Mouse (Mus musculus) left cerebral cortex, postnatal 10 days (tissue): ENCODE data around the gene Limk1. TPM values are rescaled to one million over a fixed set of nuclear protein-coding genes. Genes with fewer than 3 reads are reported as not detected.

ENCODE experiments used
- DNase-seq, 2 experiments: peaks; one replicate each; pipeline ENCODE4 v3.0.0; 2021 to 2022; ENCODE audit warnings: low spot score in 2 of 2, mixed read lengths in 1 of 2; ENCODE audit errors: extremely low spot score in 1 of 2
- intact Hi-C: fragments of 180-260 bp; cut with DNase I; formaldehyde crosslinking; loops from one replicate; pipeline ENCODE4 v1.15.1; 2025
- total RNA-seq, 2 experiments: library from RNA; stranded (reverse); gene quantifications; 2 replicates each; pipeline ENCODE4 v1.2.3; 2021

The Limk1 gene
- 10 to 100 TPM; 60.8 to 62.0 TPM for total RNA-seq

DNA sequence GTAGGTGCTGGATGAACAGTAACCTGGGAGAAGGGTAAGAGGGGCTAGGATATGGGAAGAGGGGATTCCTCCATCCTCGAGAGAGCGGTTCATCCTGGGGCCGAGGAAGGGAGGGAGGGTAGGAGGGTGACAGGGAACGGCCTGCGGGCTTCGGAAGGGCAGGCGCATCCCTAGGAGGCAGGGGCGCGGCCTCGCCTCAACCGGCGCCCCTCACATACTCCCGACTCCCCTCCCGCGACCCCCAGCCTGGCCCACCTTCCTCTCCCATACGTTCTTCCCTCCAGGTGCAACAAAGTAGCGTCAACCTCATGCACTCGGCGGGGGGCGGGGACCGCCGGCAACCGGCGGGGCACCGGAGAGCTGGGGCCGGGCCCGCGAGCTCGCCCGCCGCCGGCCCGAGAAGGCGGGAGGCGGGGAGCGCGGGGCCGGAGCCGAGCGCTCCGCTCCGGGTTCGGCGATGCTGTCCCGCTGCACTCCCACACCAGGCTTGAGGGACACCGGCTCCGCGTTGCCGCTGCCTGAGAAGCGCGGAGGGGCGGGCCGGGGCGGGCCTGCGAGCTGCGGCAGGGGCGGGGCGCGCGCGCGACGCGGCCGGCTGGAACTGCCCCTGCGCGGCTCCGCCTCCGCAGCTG, at the start of gene Limk1:
Gene Limk1, minus strand, starts transcription at position 513 of the 632 bp plus-strand sequence.
- intact Hi-C loops, result no loop called here
- DNase-seq, result no peak

DNA sequence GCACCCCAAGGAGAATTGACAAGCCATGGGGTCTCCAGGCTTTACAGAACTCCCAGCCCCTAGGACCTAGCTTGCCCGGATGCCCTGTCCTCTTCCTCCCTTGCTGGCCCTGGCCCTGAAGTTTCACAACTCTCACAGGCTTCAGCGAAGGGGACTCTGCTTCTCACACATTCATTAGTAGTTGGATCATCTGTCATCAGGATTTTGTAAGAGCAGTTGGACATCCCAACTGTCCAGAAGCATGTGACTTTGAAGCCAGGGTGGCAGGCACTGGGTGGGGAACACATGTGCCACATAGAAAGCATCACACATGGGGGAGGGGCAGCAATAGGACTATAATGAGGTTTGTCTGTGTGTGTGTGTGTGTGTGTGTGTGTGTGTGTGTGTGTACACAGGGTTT, 46.5 kb upstream of the Limk1 start:
- intact Hi-C loops, result no loop called here
- DNase-seq, result no peak

- DNase-seq, result no peak
- intact Hi-C loops, result no loop called here
These were observed 45.7 kb upstream of the Limk1 start for GRCm38 (mm10) chr5:134734072-134734471.

DNA sequence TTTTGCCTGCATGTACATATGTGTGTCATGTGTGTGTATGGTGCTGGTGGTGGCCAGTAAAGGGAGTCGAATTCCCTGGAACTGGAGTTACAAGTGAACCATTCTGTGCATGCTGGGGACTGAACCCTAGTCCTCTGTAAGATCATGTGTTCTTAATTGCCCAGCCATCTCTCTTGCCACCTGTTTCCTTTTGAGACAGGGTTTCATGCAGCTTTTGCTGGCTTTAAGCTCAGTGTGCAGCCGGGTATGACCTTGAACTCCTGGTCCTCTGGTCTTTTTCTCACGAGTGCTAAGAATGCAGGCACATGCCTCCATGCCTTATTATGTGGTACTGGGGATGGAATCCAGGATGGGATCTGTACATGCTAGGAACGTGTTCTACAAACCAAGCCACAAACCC, 44.8 kb upstream of the Limk1 start:
- intact Hi-C loops, result no loop called here
- peak in 1 of 2 experiments; percentile 7 for DNase-seq

DNA sequence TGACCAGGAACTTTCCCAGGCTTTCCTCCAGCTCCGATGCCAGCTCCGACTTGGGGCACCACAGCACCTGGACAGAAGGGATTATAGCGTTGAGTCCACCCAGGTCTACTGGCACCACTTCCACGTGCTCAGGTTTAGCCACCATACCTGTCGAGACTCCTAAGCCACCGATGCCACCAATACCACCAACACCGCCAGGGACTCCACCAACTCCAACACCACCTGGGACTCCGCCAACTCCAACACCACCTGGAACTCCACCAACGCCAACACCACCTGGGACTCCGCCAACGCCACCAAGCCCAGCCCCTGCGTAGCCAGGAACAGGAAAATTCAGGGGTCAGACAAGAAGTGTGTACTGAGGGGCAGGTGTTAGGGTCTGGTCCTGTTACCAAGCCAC, 40.7 kb upstream of the Limk1 start:
- no peak for DNase-seq
- intact Hi-C loops, result no loop called here

- DNase-seq, result no peak
- intact Hi-C loops, result no loop called here
These were observed 40.1 kb upstream of the Limk1 start for GRCm38 (mm10) chr5:134728535-134728934.

- intact Hi-C loops, result no loop called here
- DNase-seq, result no peak
These were observed 38.7 kb upstream of the Limk1 start for GRCm38 (mm10) chr5:134727001-134727639.

- DNase-seq, result no peak
- intact Hi-C loops, result no loop called here
These were observed 36.9 kb upstream of the Limk1 start for GRCm38 (mm10) chr5:134725299-134725698.

- no peak for DNase-seq
- intact Hi-C loops, result no loop called here
These were observed 31.7 kb upstream of the Limk1 start for GRCm38 (mm10) chr5:134720058-134720457.

- no peak for DNase-seq
- intact Hi-C loops, result no loop called here
These were observed 22.7 kb upstream of the Limk1 start for GRCm38 (mm10) chr5:134711076-134711475.

- no peak for DNase-seq
- intact Hi-C loops, result loop anchor here (10.0 kb wide), 1 partner anchor 214 kb away; no protein-coding TSS in a partner anchor
These were observed 20.9 kb upstream of the Limk1 start for GRCm38 (mm10) chr5:134709275-134709674.

GRCm38 (mm10) chr5:134704157-134704556, 15.8 kb upstream of the Limk1 start:
- intact Hi-C loops, result loop anchor here (10.0 kb wide), 1 partner anchor 209 kb away; no protein-coding TSS in a partner anchor
- DNase-seq, result peak in 1 of 2 experiments; percentile 68

GRCm38 (mm10) chr5:134695539-134695938, 7.1 kb upstream of the Limk1 start:
- intact Hi-C loops, result no loop called here
- DNase-seq, result no peak

- intact Hi-C loops, result no loop called here
- DNase-seq, result no peak
These were observed 6.7 kb upstream of the Limk1 start for GRCm38 (mm10) chr5:134695082-134695481.

DNA sequence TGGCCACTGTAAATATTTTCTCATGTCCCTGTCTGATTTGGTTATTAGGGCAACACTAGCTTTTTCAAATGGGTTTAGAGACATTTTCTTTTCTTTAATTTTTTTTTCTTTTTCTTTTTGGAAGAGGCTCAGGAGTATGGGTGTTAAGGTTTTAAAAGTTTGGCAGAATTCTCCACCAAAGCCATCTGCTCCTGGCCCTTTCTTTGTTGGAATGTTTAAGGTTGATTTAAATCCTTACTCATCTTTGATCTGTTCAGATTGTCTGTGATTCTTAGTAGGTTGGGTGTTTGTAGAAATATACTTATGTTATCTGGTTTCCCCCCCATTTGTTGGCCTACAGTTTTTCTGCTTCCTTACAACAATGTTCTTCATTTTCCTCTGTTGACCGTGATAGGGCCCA, 4.3 kb upstream of the Limk1 start:
- no peak for DNase-seq
- intact Hi-C loops, result no loop called here

- intact Hi-C loops, result no loop called here
- DNase-seq, result peak; percentile 97 to 99
These were observed 403 bp upstream of the Limk1 start for GRCm38 (mm10) chr5:134688718-134689284.

DNA sequence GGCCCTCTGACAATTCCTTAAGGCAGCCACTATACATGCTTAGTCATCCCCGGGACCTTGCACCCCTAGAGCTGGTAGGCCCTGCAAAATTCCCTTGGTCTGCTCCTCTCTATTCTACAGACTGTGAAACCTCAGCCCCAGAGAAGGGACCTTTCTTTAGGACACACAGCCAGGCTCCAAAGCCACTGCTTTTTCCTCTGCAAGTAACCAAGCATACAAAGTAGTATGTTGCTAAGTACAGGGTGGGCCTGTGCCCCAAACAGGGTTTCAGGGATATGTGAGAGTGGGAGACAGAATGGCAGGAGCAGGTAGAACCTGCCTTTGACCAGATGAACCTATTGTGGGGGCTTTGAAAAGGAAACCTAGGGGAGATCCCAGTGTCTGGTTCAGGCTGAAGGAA, 1.2 kb downstream of the Limk1 start:
- intact Hi-C loops, result no loop called here
- DNase-seq, result no peak

- no peak for DNase-seq
- intact Hi-C loops, result no loop called here
These were observed 1.9 kb downstream of the Limk1 start for GRCm38 (mm10) chr5:134686541-134686940.

DNA sequence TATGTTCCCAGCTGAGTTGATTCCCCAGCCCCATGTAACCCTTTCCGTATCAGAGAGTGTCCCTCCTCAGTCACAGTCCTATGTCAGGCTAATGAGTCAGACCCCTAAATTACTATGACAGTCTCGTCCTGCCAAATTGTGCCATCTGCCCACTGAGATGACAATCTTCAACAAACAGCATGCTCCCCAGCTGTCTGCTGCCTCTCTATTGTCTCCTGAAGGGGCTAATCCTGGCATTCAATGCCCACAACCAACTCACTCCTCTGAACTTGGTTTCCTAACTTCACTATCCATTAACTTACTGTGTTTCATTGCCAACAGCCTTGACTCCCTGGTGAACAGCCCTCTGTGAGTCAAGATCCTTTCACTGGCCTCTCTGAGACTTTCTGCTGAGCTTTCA, 4.0 kb downstream of the Limk1 start:
- intact Hi-C loops, result no loop called here
- no peak for DNase-seq

DNA sequence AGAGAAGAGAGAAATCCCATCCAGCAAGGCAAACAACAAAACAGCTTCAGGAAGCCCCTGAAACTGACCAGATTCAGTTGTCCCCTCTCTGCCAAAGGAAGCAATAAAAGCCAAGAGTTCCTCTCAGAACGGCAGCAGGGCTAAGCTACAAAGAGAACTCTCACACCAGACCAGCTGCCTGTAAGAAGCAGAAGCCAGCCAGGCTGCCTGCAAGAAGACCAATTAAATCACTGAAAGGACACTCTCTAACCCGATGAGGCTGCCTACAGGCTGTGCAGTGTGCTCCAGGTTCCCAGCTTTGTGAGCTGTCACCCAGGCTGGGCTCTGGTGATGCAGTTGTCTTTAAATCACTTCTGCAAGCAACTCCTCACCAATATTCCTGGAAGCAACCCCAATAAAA, 4.6 kb downstream of the Limk1 start:
- DNase-seq, result no peak
- intact Hi-C loops, result no loop called here
